Comparison of ENCODE assay signal across 9 mouse cellular contexts in the genomic region with DNA sequence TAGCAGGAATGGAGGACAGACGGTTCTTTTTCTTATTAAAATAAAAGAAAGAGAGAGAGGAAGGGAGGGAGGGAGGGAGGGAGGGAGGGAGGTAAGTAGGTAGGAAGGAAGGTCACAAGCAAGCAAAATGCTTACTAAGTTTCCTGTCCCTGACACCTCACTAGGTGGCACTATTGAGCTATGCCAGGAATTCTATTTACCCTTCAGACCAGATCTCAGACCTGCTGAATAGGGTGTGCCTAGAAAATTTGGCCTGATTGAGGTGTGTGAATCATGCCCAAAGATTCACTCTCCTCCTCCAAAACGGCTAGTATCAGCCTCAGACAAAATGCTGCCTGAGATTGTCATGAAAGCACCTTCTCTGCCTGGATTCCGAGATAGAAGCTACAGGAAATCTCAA. TPM values are rescaled to one million over a fixed set of nuclear protein-coding genes. Genes with fewer than 3 reads are reported as not detected.
A peak's percentile ranks its signal among the peaks of the same experiment; 100 is the strongest.
DNase-seq lines count a peak whose midpoint lies in the region; ATAC-seq and TF ChIP-seq lines count a peak whose summit lies in the region.
"Had no signal": no experiment of that assay in that cellular context is flagged by ENCODE, and none has a peak within 500 bp of the region (broad histone marks: within the 10 kb centered on the region; RNA-seq: fewer than 3 reads in every experiment).

No protein-coding gene starts in this region.

- TF ChIP-seq CTCF in stomach, postnatal 0 days (IDR thresholded peaks at IDR 0.05; ENCODE audit: low read depth) = peak; percentile 85

- H3K36me3 ChIP-seq in kidney, embryonic 15.5 days = no peaks in the 10 kb centered on the region
- H3K36me3 ChIP-seq in stomach, postnatal 0 days (ENCODE audit: control insufficient read depth, insufficient read depth, low read length) = no peaks in the 10 kb centered on the region
- H3K36me3 ChIP-seq: embryonic facial prominence, embryonic 15.5 days had no signal

- no peaks in the 10 kb centered on the region for H3K9me3 ChIP-seq in kidney, embryonic 15.5 days (replicated peaks)
- no peaks in the 10 kb centered on the region for H3K9me3 ChIP-seq in stomach, postnatal 0 days (ENCODE audit: control insufficient read depth, low read length)
- H3K9me3 ChIP-seq: embryonic facial prominence, embryonic 15.5 days had no signal

- H3K4me3 ChIP-seq in kidney, embryonic 15.5 days (replicated peaks) = no peak overlapping the region
- no peak overlapping the region for H3K4me3 ChIP-seq in stomach, postnatal 0 days (ENCODE audit: low read depth, low read length)
- H3K4me3 ChIP-seq: embryonic facial prominence, embryonic 15.5 days had no signal

- H3K4me1 ChIP-seq in kidney, embryonic 15.5 days = no peaks in the 10 kb centered on the region
- H3K4me1 ChIP-seq in stomach, postnatal 0 days (replicated peaks; ENCODE audit: control insufficient read depth, insufficient read depth) = no peaks in the 10 kb centered on the region
- H3K4me1 ChIP-seq: embryonic facial prominence, embryonic 15.5 days had no signal

- H3K27me3 ChIP-seq in kidney, embryonic 15.5 days = peaks cover 44% of the 10 kb centered on the region
- no peaks in the 10 kb centered on the region for H3K27me3 ChIP-seq in stomach, postnatal 0 days (ENCODE audit: control insufficient read depth, insufficient read depth, low read length)

- ATAC-seq in kidney, embryonic 15.5 days (replicated peaks; ENCODE audit: low FRiP score) = no peak
- peak; percentile 74 for ATAC-seq in stomach, postnatal 0 days (ENCODE audit: low FRiP score, low TSS enrichment)

- TF ChIP-seq EP300 in stomach, postnatal 0 days (optimal IDR thresholded peaks at IDR 0.05) = no peak

- H3K4me2 ChIP-seq in kidney, embryonic 15.5 days = no peak overlapping the region
- H3K4me2 ChIP-seq in stomach, postnatal 0 days (replicated peaks; ENCODE audit: low read depth) = no peak overlapping the region
- H3K4me2 ChIP-seq: embryonic facial prominence, embryonic 15.5 days had no signal

- no peak overlapping the region for H3K9ac ChIP-seq in kidney, embryonic 15.5 days
- H3K9ac ChIP-seq in stomach, postnatal 0 days (ENCODE audit: low read length) = no peak overlapping the region
- H3K9ac ChIP-seq: embryonic facial prominence, embryonic 15.5 days had no signal

- no peak overlapping the region for H3K27ac ChIP-seq in kidney, embryonic 15.5 days
- H3K27ac ChIP-seq in stomach, postnatal 0 days (replicated peaks) = no peak overlapping the region
- H3K27ac ChIP-seq: embryonic facial prominence, embryonic 15.5 days had no signal

- DNase-seq in kidney, adult 18-20 months = peak; percentile 37
- DNase-seq in MEL-GATA-1-ER (ENCODE audit: extremely low read depth, low read depth) = peak; percentile 60
- DNase-seq in cerebellum, adult 9-10 months = peak; percentile 27
- DNase-seq in frontal cortex, postnatal 36 days (ENCODE audit: low spot score in 2 of 2) = peak; percentile 5 to 52
- DNase-seq in layer of hippocampus, adult 8-10 months (ENCODE audit: low spot score in 2 of 2) = peak; percentile 12 to 30
- DNase-seq in lung, postnatal 36 days = peak; percentile 75
- DNase-seq in stomach, postnatal 0 days (ENCODE audit: low spot score) = peak; percentile 40

- WGBS in kidney, embryonic 15.5 days = 48% methylated on average over 3 of the region's 3 CpGs
- WGBS in stomach, postnatal 0 days = 27% methylated on average over 3 of the region's 3 CpGs

RNA-seq across cellular contexts. Expression of a gene that starts 44.7 kb away (rescaled TPM):
- polyA plus RNA-seq in kidney, embryonic 15.5 days (2015; fragmentation: Nextera tagmentation; extraction: Ambion mirVana) = 62.6 and 62.8 TPM in 2 replicates
- under 1 TPM; 0.55 to 0.83 (median 0.64) TPM for total RNA-seq in layer of hippocampus, adult 8-10 months (2022)
- polyA plus RNA-seq in stomach, postnatal 0 days (2015; fragmentation: Nextera tagmentation; extraction: Ambion mirVana) = 40.4 and 47.7 TPM in 2 replicates

Comparison
In these comparisons a context has a peak if more than half of its experiments do, and no peak if none do; other contexts are left out.
1. DNase-seq: peak in every context shown above with its lines; median percentile 75 in lung, postnatal 36 days; 60 in MEL-GATA-1-ER; 40 in stomach, postnatal 0 days; 37 in kidney, adult 18-20 months; 28 in frontal cortex, postnatal 36 days; 27 in cerebellum, adult 9-10 months; 21 in layer of hippocampus, adult 8-10 months.